Mouse (Mus musculus): ENCODE data around the gene Gm21310. TPM values are rescaled to one million over a fixed set of nuclear protein-coding genes. Genes with fewer than 3 reads are reported as not detected.
"Not testable (repeated sequence)": the region's sequence is repeated elsewhere in the genome, so short reads cannot be mapped to it uniquely, and the experiment has no call there.

Gene Gm21310
- polyA plus RNA-seq (2015; fragmentation: Nextera tagmentation; extraction: Ambion mirVana), result not detected in 2 replicates

GRCm38 (mm10) chrY:10147083-10147482, at the start of gene Gm21310:
Gene Gm21310 (minus strand): TSS chrY:10147183.
- DNase-seq (ENCODE audit: low spot score), result not testable (repeated sequence)

Other genes with a start within 250 kb of the Gm21310 start
- not detected in 2 replicates for gene Gm20834, start 177.4 kb upstream of the Gm21310 start, polyA plus RNA-seq (2015; fragmentation: Nextera tagmentation; extraction: Ambion mirVana)